ENCODE assay signal across 10 mouse cellular contexts in the genomic region with DNA sequence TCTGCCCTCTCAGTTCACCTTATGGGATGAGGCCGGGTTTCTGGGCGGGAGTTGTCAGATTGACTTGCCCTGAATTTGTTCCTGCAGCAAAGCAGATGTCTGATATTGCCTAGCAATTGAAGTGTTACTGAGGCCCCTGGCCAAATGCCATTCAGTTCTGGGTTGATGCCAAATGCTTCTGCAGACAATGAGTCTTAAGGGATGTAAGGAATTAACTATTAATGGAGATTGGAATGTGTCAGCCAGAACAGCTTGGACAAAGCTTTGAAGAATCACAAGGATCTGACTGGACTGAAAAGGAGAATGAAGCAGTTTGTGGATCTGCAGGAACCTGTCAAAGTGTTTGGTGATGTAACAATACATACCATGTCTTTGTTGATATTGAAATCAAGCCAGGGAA.
DNase-seq lines count a peak whose midpoint lies in the region; ATAC-seq and TF ChIP-seq lines count a peak whose summit lies in the region.
"Had no signal": no experiment of that assay in that cellular context is flagged by ENCODE, and none has a peak within 500 bp of the region (broad histone marks: within the 10 kb centered on the region; RNA-seq: fewer than 3 reads in every experiment).

No protein-coding gene starts in this region.

- H3K4me3 ChIP-seq in kidney, postnatal 0 days (replicated peaks; ENCODE audit: low read depth, low read length) = no peak overlapping the region
- H3K4me3 ChIP-seq in forebrain, embryonic 16.5 days (replicated peaks; ENCODE audit: low read length) = no peak overlapping the region
- H3K4me3 ChIP-seq in lung, embryonic 15.5 days = no peak overlapping the region
- H3K4me3 ChIP-seq: liver, embryonic 15.5 days had no signal

- H3K9me3 ChIP-seq in kidney, postnatal 0 days (replicated peaks; ENCODE audit: low read length) = no peaks in the 10 kb centered on the region
- no peaks in the 10 kb centered on the region for H3K9me3 ChIP-seq in forebrain, embryonic 16.5 days (ENCODE audit: control insufficient read depth, low read length)
- no peaks in the 10 kb centered on the region for H3K9me3 ChIP-seq in lung, embryonic 15.5 days
- H3K9me3 ChIP-seq: liver, embryonic 15.5 days had no signal

- no peak for TF ChIP-seq POLR2A in brain, embryonic 14.5 days (IDR thresholded peaks at IDR 0.05; ENCODE audit: borderline replicate concordance, extremely low read depth, insufficient read depth, insufficient read length, poor library complexity, severe bottlenecking)

- no peaks in the 10 kb centered on the region for H3K36me3 ChIP-seq in kidney, postnatal 0 days (ENCODE audit: insufficient read depth, low read length)
- no peaks in the 10 kb centered on the region for H3K36me3 ChIP-seq in forebrain, embryonic 16.5 days (ENCODE audit: control insufficient read depth, insufficient read depth)
- no peaks in the 10 kb centered on the region for H3K36me3 ChIP-seq in lung, embryonic 15.5 days
- H3K36me3 ChIP-seq: liver, embryonic 15.5 days had no signal

- ATAC-seq in kidney, postnatal 0 days (replicated peaks; ENCODE audit: low FRiP score, low read depth) = no peak
- ATAC-seq in forebrain, embryonic 16.5 days = peak; percentile 52
- ATAC-seq in lung, embryonic 15.5 days (ENCODE audit: borderline replicate concordance, extremely low read depth, low FRiP score, low TSS enrichment) = peak; percentile 77; the same call in 1 of the 2 replicates
- ATAC-seq: inflammation-experienced regulatory T-cells, adult 6 months had no signal

- DNase-seq in kidney, postnatal 0 days (ENCODE audit: low spot score) = peak; percentile 47
- no peak for DNase-seq in kidney, adult 18-20 months
- peak; percentile 86 for DNase-seq in brain, embryonic 14.5 days (ENCODE audit: low read depth)
- no peak for DNase-seq in adipocyte (ENCODE audit: low spot score)
- no peak for DNase-seq in spleen, adult 12 weeks (ENCODE audit: low spot score)
- DNase-seq: spleen, adult 18-20 months had no signal

- no peak overlapping the region for H3K9ac ChIP-seq in kidney, postnatal 0 days (ENCODE audit: low read depth, low read length)
- H3K9ac ChIP-seq in forebrain, embryonic 16.5 days (replicated peaks; ENCODE audit: low read depth, low read length) = no peak overlapping the region
- H3K9ac ChIP-seq in lung, embryonic 15.5 days = no peak overlapping the region
- H3K9ac ChIP-seq: liver, embryonic 15.5 days had no signal

- WGBS in kidney, postnatal 0 days = 42% methylated on average over 2 of the region's 2 CpGs
- 32% methylated on average over 2 of the region's 2 CpGs for WGBS in forebrain, embryonic 16.5 days
- 48% methylated on average over 2 of the region's 2 CpGs for WGBS in lung, embryonic 15.5 days

- no peak for TF ChIP-seq CTCF in kidney, postnatal 0 days (IDR thresholded peaks at IDR 0.05; ENCODE audit: low read depth)
- TF ChIP-seq CTCF in brain, embryonic 14.5 days (IDR thresholded peaks at IDR 0.05; ENCODE audit: borderline replicate concordance, extremely low read depth, insufficient read depth, insufficient read length) = no peak

- H3K27me3 ChIP-seq in kidney, postnatal 0 days (ENCODE audit: insufficient read depth, low read length) = no peaks in the 10 kb centered on the region
- no peaks in the 10 kb centered on the region for H3K27me3 ChIP-seq in forebrain, embryonic 16.5 days (replicated peaks; ENCODE audit: control insufficient read depth, insufficient read depth, low read length)
- no peaks in the 10 kb centered on the region for H3K27me3 ChIP-seq in lung, embryonic 15.5 days
- H3K27me3 ChIP-seq: liver, embryonic 15.5 days had no signal

- no peak overlapping the region for H3K27ac ChIP-seq in kidney, postnatal 0 days
- no peak overlapping the region for H3K27ac ChIP-seq in forebrain, embryonic 16.5 days (ENCODE audit: low read length)
- no peak overlapping the region for H3K27ac ChIP-seq in lung, embryonic 15.5 days
- H3K27ac ChIP-seq: liver, embryonic 15.5 days had no signal

- H3K4me1 ChIP-seq in kidney, postnatal 0 days (replicated peaks; ENCODE audit: insufficient read depth, low read length) = no peaks in the 10 kb centered on the region; the same call in 1 of the 2 replicates
- H3K4me1 ChIP-seq in forebrain, embryonic 16.5 days (replicated peaks; ENCODE audit: control insufficient read depth, insufficient read depth, low read length) = peaks cover 5% of the 10 kb centered on the region
- H3K4me1 ChIP-seq in lung, embryonic 15.5 days = no peaks in the 10 kb centered on the region
- H3K4me1 ChIP-seq: liver, embryonic 15.5 days had no signal

- no peak overlapping the region for H3K4me2 ChIP-seq in kidney, postnatal 0 days (ENCODE audit: low read length)
- H3K4me2 ChIP-seq in forebrain, embryonic 16.5 days (ENCODE audit: low read length) = no peak overlapping the region
- H3K4me2 ChIP-seq in lung, embryonic 15.5 days = no peak overlapping the region
- H3K4me2 ChIP-seq: liver, embryonic 15.5 days had no signal

Comparison
In these comparisons a context has a peak if more than half of its experiments do, and no peak if none do; other contexts are left out.
1. DNase-seq: peak in kidney, postnatal 0 days (single experiment) and brain, embryonic 14.5 days (single experiment); none in kidney, adult 18-20 months (single experiment), adipocyte (single experiment) and spleen, adult 12 weeks (single experiment).